Mouse (Mus musculus): Measurements from ENCODE around the gene Acox2.

GRCm38 (mm10) chr14:8191331-8191965 is 67.7 kb downstream of the Acox2 start:
- TF ChIP-seq CTCF (IDR thresholded peaks at IDR 0.05; ENCODE audit: control insufficient read depth, insufficient read depth, low read length) (no peak), POLR2A (IDR thresholded peaks at IDR 0.05; ENCODE audit: borderline replicate concordance, control insufficient read depth, low read depth, low read length) (no peak)
